ENCODE assay signal across 27 mouse cellular contexts in the genomic region with DNA sequence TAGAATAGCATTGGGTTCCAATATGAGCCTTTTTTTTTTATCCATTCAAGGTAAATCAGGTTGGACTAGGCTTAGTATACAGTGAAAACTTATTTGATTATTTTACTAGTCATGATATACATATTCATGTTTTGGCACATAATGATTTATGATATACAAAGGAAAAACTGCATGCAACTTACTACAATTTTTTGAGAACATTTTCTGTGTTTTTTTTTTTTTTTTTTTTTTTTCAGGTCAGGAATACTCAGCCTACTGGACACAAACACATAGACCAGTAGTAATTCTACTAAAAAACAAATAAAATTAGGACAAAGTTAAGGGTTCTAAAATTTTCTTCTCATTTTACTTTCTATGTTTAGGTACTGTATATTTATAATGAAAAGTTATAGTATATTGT.
"Had no signal": no experiment of that assay in that cellular context is flagged by ENCODE, and none has a peak within 500 bp of the region (broad histone marks: within the 10 kb centered on the region; RNA-seq: fewer than 3 reads in every experiment).

No protein-coding gene starts in this region.

- H3K4me3 ChIP-seq: limb, embryonic 10.5 days; limb, embryonic 12.5 days; limb, embryonic 13.5 days; limb, embryonic 15.5 days; liver, embryonic 12.5 days; liver, embryonic 13.5 days; liver, embryonic 15.5 days; lung, embryonic 15.5 days; megakaryocyte, embryonic 14.5 days; midbrain, embryonic 10.5 days; midbrain, embryonic 12.5 days; midbrain, embryonic 13.5 days; midbrain, embryonic 15.5 days; myocyte; neural tube, embryonic 12.5 days had no signal

- H3K9me3 ChIP-seq: limb, embryonic 10.5 days; limb, embryonic 12.5 days; limb, embryonic 13.5 days; limb, embryonic 15.5 days; liver, embryonic 12.5 days; liver, embryonic 13.5 days; liver, embryonic 15.5 days; lung, embryonic 15.5 days; megakaryocyte, embryonic 14.5 days; midbrain, embryonic 10.5 days; midbrain, embryonic 12.5 days; midbrain, embryonic 13.5 days; midbrain, embryonic 15.5 days; neural tube, embryonic 12.5 days had no signal

- H3K27me3 ChIP-seq: limb, embryonic 12.5 days; limb, embryonic 13.5 days; limb, embryonic 15.5 days; liver, embryonic 12.5 days; liver, embryonic 13.5 days; liver, embryonic 15.5 days; lung, embryonic 15.5 days; megakaryocyte, embryonic 14.5 days; midbrain, embryonic 12.5 days; midbrain, embryonic 13.5 days; midbrain, embryonic 15.5 days; neural tube, embryonic 12.5 days had no signal

- H3K4me1 ChIP-seq: limb, embryonic 10.5 days; limb, embryonic 12.5 days; limb, embryonic 13.5 days; limb, embryonic 15.5 days; liver, embryonic 12.5 days; liver, embryonic 13.5 days; liver, embryonic 15.5 days; lung, embryonic 15.5 days; megakaryocyte, embryonic 14.5 days; midbrain, embryonic 10.5 days; midbrain, embryonic 12.5 days; midbrain, embryonic 13.5 days; midbrain, embryonic 15.5 days; neural tube, embryonic 12.5 days had no signal

- DNase-seq: left cerebral cortex, postnatal 4 days; liver; liver, embryonic 13.5 days; liver, postnatal 0 days; lung, adult 18-20 months; lung, embryonic 14.5 days; lung, postnatal 10 days; lung, postnatal 14 days; lung, postnatal 36 days; lung, postnatal 4 days; midbrain, embryonic 14.5 days had no signal

- H3K9ac ChIP-seq: limb, embryonic 12.5 days; limb, embryonic 13.5 days; limb, embryonic 15.5 days; liver, embryonic 12.5 days; liver, embryonic 13.5 days; liver, embryonic 14.5 days; liver, embryonic 15.5 days; liver, postnatal 0 days; lung, embryonic 14.5 days; lung, embryonic 15.5 days; midbrain, embryonic 12.5 days; midbrain, embryonic 13.5 days; midbrain, embryonic 15.5 days; neural tube, embryonic 12.5 days had no signal

- H3K27ac ChIP-seq: limb, embryonic 10.5 days; limb, embryonic 12.5 days; limb, embryonic 13.5 days; limb, embryonic 15.5 days; liver, embryonic 12.5 days; liver, embryonic 13.5 days; liver, embryonic 14.5 days; liver, embryonic 15.5 days; lung, embryonic 15.5 days; macrophage; midbrain, embryonic 10.5 days; midbrain, embryonic 12.5 days; midbrain, embryonic 13.5 days; midbrain, embryonic 15.5 days; neural tube, embryonic 12.5 days had no signal
